Mouse (Mus musculus): Measurements from ENCODE around the gene Rnaseh2b. TPM values are rescaled to one million over a fixed set of nuclear protein-coding genes. Genes with fewer than 3 reads are reported as not detected.

The Rnaseh2b gene
- total RNA-seq, 2 experiments from 2014 or later = 16.2 to 16.3 TPM

Other genes with a start within 250 kb of the Rnaseh2b start
- under 1 TPM; 0.42 to 0.75 TPM for gene Dleu7, start 458 bp downstream of the Rnaseh2b start, total RNA-seq (2021)
- under 1 TPM in 1 of 2 experiments, not detected in 1; 0.12 TPM for gene Gucy1b2, start 163.7 kb downstream of the Rnaseh2b start, total RNA-seq (2021)

All from gastrocnemius, postnatal 4 days (tissue).